Mouse (Mus musculus): ENCODE measurements around the gene Olfr1097. TPM values are rescaled to one million over a fixed set of nuclear protein-coding genes. Genes with fewer than 3 reads are reported as not detected.

Olfr1097 gene
- polyA plus RNA-seq (2017; shearing (Covaris generic)) = not detected

DNA sequence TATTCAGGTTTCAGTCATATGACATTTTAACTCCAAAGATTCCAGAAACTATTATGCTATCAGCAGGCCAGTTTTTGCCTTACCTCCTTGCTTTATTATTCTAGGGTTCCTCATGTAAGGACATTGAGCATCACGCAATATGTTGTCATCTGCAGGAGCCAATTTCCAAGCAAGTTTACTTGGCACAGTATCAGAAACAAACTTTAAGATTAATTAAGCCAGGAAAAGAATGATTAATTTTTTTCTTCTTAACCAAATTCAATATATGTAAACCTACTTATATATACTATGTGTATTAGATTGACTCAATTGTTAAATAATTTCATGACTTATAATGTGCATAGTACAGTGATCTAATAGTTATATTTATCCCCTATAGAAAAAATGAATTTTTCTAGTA is at the start of gene Olfr1097:
TSS of gene Olfr1097 (minus strand) at position 101 of the 400 bp plus-strand sequence.

DNA sequence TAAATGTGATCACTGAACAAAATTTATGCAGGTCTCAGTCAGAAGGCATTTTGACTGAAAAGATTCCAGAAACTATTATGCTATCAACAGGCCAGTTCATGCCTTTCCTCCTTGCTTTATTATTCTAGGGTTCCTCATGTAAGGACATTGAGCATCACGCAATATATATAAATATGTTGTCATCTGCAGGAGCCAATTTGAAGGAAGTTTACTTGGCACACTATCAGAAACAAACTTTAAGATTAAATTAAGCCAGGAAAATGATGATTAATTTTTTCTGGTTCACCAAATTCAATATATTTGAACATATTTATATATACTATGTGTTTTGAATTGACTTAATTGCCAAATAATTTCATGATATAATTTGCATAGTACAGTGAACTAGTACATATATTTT is 32.4 kb upstream of the Olfr1097 start, which contains the start of gene Olfr1098:
TSS of gene Olfr1098 (minus strand) at position 101 of the 400 bp plus-strand sequence.

GRCm38 (mm10) chr2:86874702-86875101 is 17.3 kb downstream of the Olfr1097 start, which contains the start of gene Gm13723:
Gene Gm13723, minus strand, starts transcription at chr2:86874802.

GRCm38 (mm10) chr2:86851596-86851995 is 40.4 kb downstream of the Olfr1097 start, which contains the start of gene Olfr1095:
Gene Olfr1095, minus strand, starts transcription at chr2:86851696.

Other genes with a start within 250 kb of the Olfr1097 start
- not detected for gene Olfr1085, start 230.2 kb downstream of the Olfr1097 start, polyA plus RNA-seq (2017; shearing (Covaris generic))
- gene Olfr1086, start 212.1 kb downstream of the Olfr1097 start, polyA plus RNA-seq (2017; shearing (Covaris generic)) = not detected
- gene Olfr1087, start 193.8 kb downstream of the Olfr1097 start, polyA plus RNA-seq (2017; shearing (Covaris generic)) = not detected
- gene Olfr1089, start 158.5 kb downstream of the Olfr1097 start, polyA plus RNA-seq (2017; shearing (Covaris generic)) = not detected
- gene Olfr1090, start 133.2 kb downstream of the Olfr1097 start, polyA plus RNA-seq (2017; shearing (Covaris generic)) = 0.24 TPM
- gene Olfr1093, start 109.7 kb downstream of the Olfr1097 start, polyA plus RNA-seq (2017; shearing (Covaris generic)) = not detected
- gene Olfr141, start 82.2 kb downstream of the Olfr1097 start, polyA plus RNA-seq (2017; shearing (Covaris generic)) = not detected
- gene Olfr1094, start 67.6 kb downstream of the Olfr1097 start, polyA plus RNA-seq (2017; shearing (Covaris generic)) = not detected
- gene Olfr1095, start 40.5 kb downstream of the Olfr1097 start, polyA plus RNA-seq (2017; shearing (Covaris generic)) = not detected
- gene Gm13723, start 17.4 kb downstream of the Olfr1097 start, polyA plus RNA-seq (2017; shearing (Covaris generic)) = 0.15 TPM
- gene Olfr1098, start 32.3 kb upstream of the Olfr1097 start, polyA plus RNA-seq (2017; shearing (Covaris generic)) = not detected
- not detected for gene Olfr1099, start 68.5 kb upstream of the Olfr1097 start, polyA plus RNA-seq (2017; shearing (Covaris generic))
- not detected for gene Olfr1100, start 87.7 kb upstream of the Olfr1097 start, polyA plus RNA-seq (2017; shearing (Covaris generic))
- not detected for gene Olfr1101, start 99.0 kb upstream of the Olfr1097 start, polyA plus RNA-seq (2017; shearing (Covaris generic))
- not detected for gene Olfr1102, start 106.2 kb upstream of the Olfr1097 start, polyA plus RNA-seq (2017; shearing (Covaris generic))
- gene Olfr1104, start 134.9 kb upstream of the Olfr1097 start, polyA plus RNA-seq (2017; shearing (Covaris generic)) = not detected
- not detected for gene Olfr1105, start 144.3 kb upstream of the Olfr1097 start, polyA plus RNA-seq (2017; shearing (Covaris generic))
- not detected for gene Olfr1106, start 160.1 kb upstream of the Olfr1097 start, polyA plus RNA-seq (2017; shearing (Covaris generic))
- gene Olfr1107, start 183.6 kb upstream of the Olfr1097 start, polyA plus RNA-seq (2017; shearing (Covaris generic)) = not detected
- not detected for gene Olfr1109, start 203.8 kb upstream of the Olfr1097 start, polyA plus RNA-seq (2017; shearing (Covaris generic))
- gene Olfr259, start 222.4 kb upstream of the Olfr1097 start, polyA plus RNA-seq (2017; shearing (Covaris generic)) = not detected
- not detected for gene Olfr1110, start 248.1 kb upstream of the Olfr1097 start, polyA plus RNA-seq (2017; shearing (Covaris generic))